Mouse (Mus musculus): Measurements from ENCODE around the gene Ms4a8a. TPM values are rescaled to one million over a fixed set of nuclear protein-coding genes. Genes with fewer than 3 reads are reported as not detected.

Ms4a8a gene
- polyA plus RNA-seq, 1 experiment from 2014 or later, result 0.21 TPM

Other genes with a start within 250 kb of the Ms4a8a start
- gene Slc15a3, start 241.4 kb downstream of the Ms4a8a start, polyA plus RNA-seq (2015; fragmentation: Nextera tagmentation; extraction: Ambion mirVana), result 0.29 and 0.39 TPM in 2 replicates
- gene Tmem132a, start 211.2 kb downstream of the Ms4a8a start, polyA plus RNA-seq (2015; fragmentation: Nextera tagmentation; extraction: Ambion mirVana), result 51.4 and 52.4 TPM in 2 replicates
- gene Tmem109, start 199.1 kb downstream of the Ms4a8a start, polyA plus RNA-seq (2015; fragmentation: Nextera tagmentation; extraction: Ambion mirVana), result 84.7 and 87.1 TPM in 2 replicates
- 30.3 TPM in 2 replicates for gene Prpf19, start 185.9 kb downstream of the Ms4a8a start, polyA plus RNA-seq (2015; fragmentation: Nextera tagmentation; extraction: Ambion mirVana)
- gene Zp1, start 160.5 kb downstream of the Ms4a8a start, polyA plus RNA-seq (2015; fragmentation: Nextera tagmentation; extraction: Ambion mirVana), result 0.08 TPM in 1 of 2 replicates, not detected in the other
- 0.11 TPM in 1 of 2 replicates, not detected in the other for gene Ptgdr2, start 143.9 kb downstream of the Ms4a8a start, polyA plus RNA-seq (2015; fragmentation: Nextera tagmentation; extraction: Ambion mirVana)
- 18.8 and 19.9 TPM in 2 replicates for gene Ccdc86, start 131.8 kb downstream of the Ms4a8a start, polyA plus RNA-seq (2015; fragmentation: Nextera tagmentation; extraction: Ambion mirVana)
- gene Ms4a10, start 106.4 kb downstream of the Ms4a8a start, polyA plus RNA-seq (2015; fragmentation: Nextera tagmentation; extraction: Ambion mirVana), result 0.15 TPM in 1 of 2 replicates, not detected in the other
- gene Ms4a15, start 87.9 kb downstream of the Ms4a8a start, polyA plus RNA-seq (2015; fragmentation: Nextera tagmentation; extraction: Ambion mirVana), result not detected in 2 replicates
- gene Ms4a18, start 63.1 kb downstream of the Ms4a8a start, polyA plus RNA-seq (2015; fragmentation: Nextera tagmentation; extraction: Ambion mirVana), result not detected in 2 replicates
- not detected in 2 replicates for gene 1700017D01Rik, start 49.8 kb upstream of the Ms4a8a start, polyA plus RNA-seq (2015; fragmentation: Nextera tagmentation; extraction: Ambion mirVana)
- gene 1700025F22Rik, start 84.2 kb upstream of the Ms4a8a start, polyA plus RNA-seq (2015; fragmentation: Nextera tagmentation; extraction: Ambion mirVana), result not detected in 2 replicates
- gene Ms4a13, start 115.6 kb upstream of the Ms4a8a start, polyA plus RNA-seq (2015; fragmentation: Nextera tagmentation; extraction: Ambion mirVana), result not detected in 2 replicates
- gene Ms4a12, start 151.3 kb upstream of the Ms4a8a start, polyA plus RNA-seq (2015; fragmentation: Nextera tagmentation; extraction: Ambion mirVana), result not detected in 2 replicates
- not detected in 2 replicates for gene Ms4a1, start 185.1 kb upstream of the Ms4a8a start, polyA plus RNA-seq (2015; fragmentation: Nextera tagmentation; extraction: Ambion mirVana)
- not detected in 2 replicates for gene Ms4a5, start 202.8 kb upstream of the Ms4a8a start, polyA plus RNA-seq (2015; fragmentation: Nextera tagmentation; extraction: Ambion mirVana)
- gene Ms4a14, start 233.4 kb upstream of the Ms4a8a start, polyA plus RNA-seq (2015; fragmentation: Nextera tagmentation; extraction: Ambion mirVana), result 0.05 TPM in 1 of 2 replicates, not detected in the other

Data from heart, embryonic 13.5 days (tissue).